Mouse (Mus musculus): ENCODE data around the gene Tex38. TPM values are rescaled to one million over a fixed set of nuclear protein-coding genes. Genes with fewer than 3 reads are reported as not detected.

The Tex38 gene
- polyA plus RNA-seq, 1 experiment from 2014 or later = 0.26 TPM

- 79% methylated on average over 4 of the region's 4 CpGs for WGBS
- H3K4me2 ChIP-seq = no peak overlapping the region
- H3K4me1 ChIP-seq = no peaks in the 10 kb centered on the region
- no peak overlapping the region for H3K4me3 ChIP-seq
- no peaks in the 10 kb centered on the region for H3K27me3 ChIP-seq
- H3K27ac ChIP-seq = no peak overlapping the region
- no peak for ATAC-seq (ENCODE audit: insufficient number of reproducible peaks, low FRiP score, low TSS enrichment, low read depth)
- H3K9me3 ChIP-seq = no peaks in the 10 kb centered on the region
- no peak overlapping the region for H3K9ac ChIP-seq
- H3K36me3 ChIP-seq = peaks cover 31% of the 10 kb centered on the region
Measured at GRCm38 (mm10) chr4:115812326-115812725, 31.5 kb upstream of the Tex38 start.

- no peak for ATAC-seq (ENCODE audit: insufficient number of reproducible peaks, low FRiP score, low TSS enrichment, low read depth)
- Histone ChIP-seq H3K36me3 (peaks cover 58% of the 10 kb centered on the region), H3K9ac (no peak overlapping the region), H3K4me1 (no peaks in the 10 kb centered on the region), H3K4me3 (no peak overlapping the region), H3K4me2 (no peak overlapping the region), H3K27me3 (no peaks in the 10 kb centered on the region), H3K27ac (no peak overlapping the region), H3K9me3 (no peaks in the 10 kb centered on the region)
- WGBS = 78% methylated on average over 3 of the region's 3 CpGs
Measured at GRCm38 (mm10) chr4:115799981-115800380, 19.2 kb upstream of the Tex38 start.

- H3K4me2 ChIP-seq = no peak overlapping the region
- no peaks in the 10 kb centered on the region for H3K4me1 ChIP-seq
- ATAC-seq (ENCODE audit: insufficient number of reproducible peaks, low FRiP score, low TSS enrichment, low read depth) = no peak
- WGBS = 27% methylated on average over 3 of the region's 3 CpGs
- no peak overlapping the region for H3K9ac ChIP-seq
- H3K4me3 ChIP-seq = no peak overlapping the region
- no peaks in the 10 kb centered on the region for H3K27me3 ChIP-seq
- H3K9me3 ChIP-seq = no peaks in the 10 kb centered on the region
- peaks cover 62% of the 10 kb centered on the region for H3K36me3 ChIP-seq
- H3K27ac ChIP-seq = no peak overlapping the region
Measured at GRCm38 (mm10) chr4:115795360-115795759, 14.5 kb upstream of the Tex38 start.

GRCm38 (mm10) chr4:115790864-115791263, 10.0 kb upstream of the Tex38 start:
- Histone ChIP-seq H3K4me3 (no peak overlapping the region), H3K9ac (no peak overlapping the region), H3K9me3 (no peaks in the 10 kb centered on the region), H3K27me3 (no peaks in the 10 kb centered on the region), H3K4me1 (peaks cover under 1% of the 10 kb centered on the region; the same call in 1 of the 2 replicates), H3K4me2 (no peak overlapping the region), H3K27ac (no peak overlapping the region), H3K36me3 (peaks cover 59% of the 10 kb centered on the region)
- 81% methylated on average over 3 of the region's 3 CpGs for WGBS
- ATAC-seq (ENCODE audit: insufficient number of reproducible peaks, low FRiP score, low TSS enrichment, low read depth) = no peak

- Histone ChIP-seq H3K9me3 (no peaks in the 10 kb centered on the region), H3K4me2 (peak overlapping the region; percentile 76), H3K4me1 (peaks cover 13% of the 10 kb centered on the region; the same call in 1 of the 2 replicates), H3K27ac (peak overlapping the region; percentile 65; the same call in 1 of the 2 replicates), H3K36me3 (peaks cover 28% of the 10 kb centered on the region), H3K27me3 (no peaks in the 10 kb centered on the region), H3K4me3 (peak overlapping the region; percentile 70), H3K9ac (peak overlapping the region; percentile 63)
- WGBS = 49% methylated on average over 7 of the region's 7 CpGs
- ATAC-seq (ENCODE audit: insufficient number of reproducible peaks, low FRiP score, low TSS enrichment, low read depth) = no peak
Measured at GRCm38 (mm10) chr4:115785511-115786034, 4.8 kb upstream of the Tex38 start.

DNA sequence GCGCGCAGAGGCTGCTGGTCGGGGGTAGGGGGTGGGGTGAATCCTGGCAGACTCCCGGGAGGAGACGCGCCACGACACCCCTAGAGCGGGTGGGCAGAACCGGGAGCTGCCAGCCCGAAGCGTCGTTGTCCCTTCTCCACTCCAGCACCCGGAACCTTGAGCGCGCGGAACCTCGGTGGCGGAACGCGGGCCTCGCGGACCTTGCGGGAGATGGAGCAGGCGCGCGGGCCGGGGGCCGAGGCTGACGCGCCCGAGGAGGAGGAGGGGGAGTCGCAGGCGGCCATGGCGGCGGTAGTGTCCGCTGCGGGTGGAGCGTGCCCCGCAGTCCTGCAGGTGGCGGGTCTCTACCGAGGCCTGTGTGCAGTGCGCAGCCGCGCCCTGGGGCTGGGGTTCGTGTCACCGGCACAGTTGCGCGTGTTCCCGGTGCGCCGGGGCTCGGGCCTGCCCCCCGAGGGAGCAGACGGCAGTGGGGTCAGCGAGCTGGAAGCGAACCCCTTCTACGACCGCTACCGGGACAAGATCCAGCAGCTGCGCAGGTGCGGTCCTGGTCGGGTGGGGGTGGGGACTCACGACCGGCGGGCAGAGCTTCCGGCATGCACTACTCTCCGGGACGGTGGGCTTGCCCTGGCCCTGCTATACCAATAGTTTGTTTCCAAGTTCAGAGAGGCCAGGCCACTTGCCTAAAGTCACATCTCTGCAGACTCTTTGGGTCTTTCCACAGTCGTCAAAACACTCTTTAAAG, 4.1 kb upstream of the Tex38 start, which contains the start of gene Atpaf1:
Gene Atpaf1 (plus strand): TSS at position 44 of the 742 bp plus-strand sequence.
- Histone ChIP-seq H3K4me2 (peak within 1 kb of the TSS; percentile 76), H3K4me3 (peak within 1 kb of the TSS; percentile 70), H3K36me3 (peaks cover 22% of the 10 kb centered on the region; the same call in 1 of the 2 replicates), H3K9ac (peak within 1 kb of the TSS; percentile 63), H3K4me1 (peaks cover 13% of the 10 kb centered on the region; the same call in 1 of the 2 replicates), H3K27ac (peak within 1 kb of the TSS; percentile 65), H3K9me3 (no peaks in the 10 kb centered on the region), H3K27me3 (no peaks in the 10 kb centered on the region)
- WGBS = under 1% methylated on average over 69 of the region's 69 CpGs
- peak; percentile 64 for ATAC-seq (ENCODE audit: insufficient number of reproducible peaks, low FRiP score, low TSS enrichment, low read depth)

- no peak overlapping the region for H3K9ac ChIP-seq
- WGBS = 86% methylated on average over 5 of the region's 5 CpGs
- no peak for ATAC-seq (ENCODE audit: insufficient number of reproducible peaks, low FRiP score, low TSS enrichment, low read depth)
- no peak overlapping the region for H3K27ac ChIP-seq
- H3K4me2 ChIP-seq = no peak overlapping the region
- no peak overlapping the region for H3K4me3 ChIP-seq
- peaks cover 7% of the 10 kb centered on the region; the same call in 1 of the 2 replicates for H3K36me3 ChIP-seq
- no peaks in the 10 kb centered on the region for H3K27me3 ChIP-seq
- H3K4me1 ChIP-seq = peaks cover 13% of the 10 kb centered on the region; the same call in 1 of the 2 replicates
- H3K9me3 ChIP-seq = no peaks in the 10 kb centered on the region
Measured at GRCm38 (mm10) chr4:115782026-115782805, 1.4 kb upstream of the Tex38 start.

DNA sequence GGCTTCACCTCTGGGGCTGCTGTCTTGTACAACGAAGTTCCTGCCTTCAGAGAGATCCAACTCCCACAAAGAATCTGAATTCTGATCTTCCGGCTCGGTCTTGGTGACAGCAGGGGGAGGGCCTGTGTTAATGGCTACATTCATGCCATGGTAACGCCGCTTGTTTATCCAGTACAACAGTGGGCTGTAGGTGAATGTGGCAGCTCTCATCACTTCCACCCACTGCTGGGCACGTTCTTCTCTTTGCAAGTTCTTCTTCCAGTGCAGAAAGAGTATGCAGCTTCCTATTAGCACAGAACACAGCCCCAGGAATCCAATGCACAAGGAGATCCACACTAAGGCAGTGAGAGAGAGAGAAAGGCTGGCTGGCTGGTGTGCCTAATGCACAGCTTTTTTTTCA, 549 bp downstream of the Tex38 start:
- Histone ChIP-seq H3K9ac (no peak overlapping the region), H3K4me1 (peaks cover 8% of the 10 kb centered on the region; the same call in 1 of the 2 replicates), H3K27me3 (no peaks in the 10 kb centered on the region), H3K4me3 (no peak overlapping the region), H3K27ac (no peak overlapping the region), H3K36me3 (peaks cover 16% of the 10 kb centered on the region), H3K4me2 (no peak overlapping the region), H3K9me3 (no peaks in the 10 kb centered on the region)
- no peak for ATAC-seq (ENCODE audit: insufficient number of reproducible peaks, low FRiP score, low TSS enrichment, low read depth)
- 45% methylated on average over 6 of the region's 6 CpGs for WGBS

- H3K27me3 ChIP-seq = no peaks in the 10 kb centered on the region
- no peak overlapping the region for H3K27ac ChIP-seq
- WGBS = 94% methylated on average over 2 of the region's 2 CpGs
- no peak overlapping the region for H3K4me3 ChIP-seq
- ATAC-seq (ENCODE audit: insufficient number of reproducible peaks, low FRiP score, low TSS enrichment, low read depth) = no peak
- H3K36me3 ChIP-seq = peaks cover 29% of the 10 kb centered on the region
- H3K4me2 ChIP-seq = no peak overlapping the region
- H3K4me1 ChIP-seq = no peaks in the 10 kb centered on the region
- no peak overlapping the region for H3K9ac ChIP-seq
- no peaks in the 10 kb centered on the region for H3K9me3 ChIP-seq
Measured at GRCm38 (mm10) chr4:115777627-115778026, 3.2 kb downstream of the Tex38 start.

DNA sequence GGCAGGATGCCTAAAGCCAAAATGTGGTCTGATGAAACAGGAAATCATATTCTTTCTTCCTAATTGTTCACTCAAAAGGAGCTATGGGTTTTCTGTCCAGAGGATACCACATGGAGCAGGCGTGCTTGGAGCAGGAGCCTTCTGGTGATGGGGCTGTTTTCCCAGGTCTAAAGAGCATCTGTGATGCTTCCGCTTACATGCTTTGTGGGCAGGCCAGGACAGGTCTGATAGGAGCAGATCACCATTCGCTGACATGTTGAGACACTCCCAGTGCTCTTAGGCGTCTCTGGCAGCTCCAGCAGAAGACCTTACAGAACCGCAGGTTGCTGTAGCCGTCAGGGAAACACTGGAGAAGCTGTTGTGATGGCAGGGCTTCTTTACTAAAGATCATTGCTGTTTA, 5.8 kb downstream of the Tex38 start:
- WGBS = 68% methylated on average over 6 of the region's 6 CpGs
- ATAC-seq (ENCODE audit: insufficient number of reproducible peaks, low FRiP score, low TSS enrichment, low read depth) = no peak
- Histone ChIP-seq H3K27me3 (no peaks in the 10 kb centered on the region), H3K4me2 (no peak overlapping the region), H3K4me1 (no peaks in the 10 kb centered on the region), H3K9me3 (no peaks in the 10 kb centered on the region), H3K27ac (no peak overlapping the region), H3K4me3 (no peak overlapping the region), H3K9ac (no peak overlapping the region), H3K36me3 (peaks cover 38% of the 10 kb centered on the region)

DNA sequence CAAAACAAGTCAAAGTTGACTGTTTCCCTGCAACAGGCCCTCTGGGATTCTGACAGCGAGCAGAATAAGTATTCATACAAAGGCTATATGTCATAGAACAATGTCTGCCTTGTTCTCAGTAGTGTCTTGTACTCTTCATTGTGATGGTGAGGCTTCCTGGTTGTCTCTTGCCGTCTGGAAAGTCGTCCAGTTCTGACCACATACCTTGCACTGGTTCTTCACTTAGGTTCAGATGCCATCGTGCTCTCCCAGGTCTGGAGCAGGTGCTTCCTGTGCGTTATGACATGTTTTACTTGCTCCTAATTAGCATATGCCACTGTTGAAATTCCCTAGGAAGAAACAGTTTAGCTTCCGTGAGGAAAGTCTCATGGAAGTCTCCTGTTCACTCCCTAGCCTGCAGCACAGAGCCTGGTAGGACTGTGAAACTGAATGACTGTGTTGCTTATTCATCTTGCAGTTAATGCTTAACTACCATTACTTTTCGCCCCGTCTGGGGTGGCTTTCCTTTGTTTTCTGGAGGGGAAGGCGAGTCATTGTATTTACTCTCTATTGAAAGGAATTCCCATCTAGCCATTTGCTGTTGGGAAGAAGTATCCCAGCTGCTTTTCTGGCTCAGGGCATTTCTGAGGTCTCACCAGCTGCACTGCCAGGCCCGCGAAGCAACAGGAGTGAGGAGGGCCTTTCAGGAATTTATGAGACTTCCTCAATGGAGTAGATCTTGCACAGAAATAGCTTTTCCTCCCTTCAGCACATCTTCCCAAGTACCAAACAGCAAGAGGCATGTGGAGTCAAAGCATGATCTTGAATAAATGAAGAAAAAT, 13.0 kb downstream of the Tex38 start:
- peaks cover 47% of the 10 kb centered on the region for H3K36me3 ChIP-seq
- 68% methylated on average over 11 of the region's 11 CpGs for WGBS
- H3K9me3 ChIP-seq = no peaks in the 10 kb centered on the region
- H3K27ac ChIP-seq = no peak overlapping the region
- H3K27me3 ChIP-seq = no peaks in the 10 kb centered on the region
- no peak for ATAC-seq (ENCODE audit: insufficient number of reproducible peaks, low FRiP score, low TSS enrichment, low read depth)
- no peak overlapping the region for H3K4me3 ChIP-seq
- no peak overlapping the region for H3K4me2 ChIP-seq
- H3K9ac ChIP-seq = no peak overlapping the region
- H3K4me1 ChIP-seq = no peaks in the 10 kb centered on the region
